Mouse (Mus musculus) v-Abl transformed pro-B cells (cell line): ENCODE data around the gene Rap1b.

Experiments used
- in situ Hi-C, 2 experiments: fragments of 400-800 bp; cut with MboI; formaldehyde crosslinking; loops; one replicate each; pipeline ENCODE4 v1.15.1; 2025; ENCODE audit not compliant: unreplicated experiment in 2 of 2

Rap1b gene

DNA sequence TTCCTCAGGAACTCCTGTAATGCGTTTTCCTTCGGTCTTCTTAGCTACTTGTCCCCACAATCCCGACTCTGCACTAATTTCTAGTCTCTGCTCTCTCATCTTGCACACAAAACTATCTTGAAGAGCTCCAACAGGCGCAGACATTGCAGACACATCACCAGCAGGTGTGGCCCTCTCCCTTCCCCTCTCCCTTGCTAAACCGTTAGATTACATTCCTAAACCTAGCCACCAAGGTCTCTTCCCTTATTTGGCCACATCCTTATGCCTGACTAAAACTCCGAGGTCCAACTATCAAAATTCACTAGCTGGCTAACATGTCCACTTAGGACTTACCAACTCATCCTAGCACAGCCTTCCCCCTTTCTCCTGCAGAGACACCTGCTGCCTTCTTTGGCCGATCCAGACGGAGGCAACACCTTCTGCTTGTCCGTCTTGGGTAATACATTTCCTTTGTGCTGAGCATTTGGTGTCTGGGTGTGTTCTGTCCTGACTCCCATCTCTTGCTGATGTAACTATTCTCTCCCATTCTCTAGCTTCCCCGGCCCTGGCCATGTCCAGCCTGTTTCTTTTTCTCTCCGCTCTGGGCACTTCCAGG, 52.3 kb downstream of the Rap1b start:
- in situ Hi-C loops, result no loop called here

DNA sequence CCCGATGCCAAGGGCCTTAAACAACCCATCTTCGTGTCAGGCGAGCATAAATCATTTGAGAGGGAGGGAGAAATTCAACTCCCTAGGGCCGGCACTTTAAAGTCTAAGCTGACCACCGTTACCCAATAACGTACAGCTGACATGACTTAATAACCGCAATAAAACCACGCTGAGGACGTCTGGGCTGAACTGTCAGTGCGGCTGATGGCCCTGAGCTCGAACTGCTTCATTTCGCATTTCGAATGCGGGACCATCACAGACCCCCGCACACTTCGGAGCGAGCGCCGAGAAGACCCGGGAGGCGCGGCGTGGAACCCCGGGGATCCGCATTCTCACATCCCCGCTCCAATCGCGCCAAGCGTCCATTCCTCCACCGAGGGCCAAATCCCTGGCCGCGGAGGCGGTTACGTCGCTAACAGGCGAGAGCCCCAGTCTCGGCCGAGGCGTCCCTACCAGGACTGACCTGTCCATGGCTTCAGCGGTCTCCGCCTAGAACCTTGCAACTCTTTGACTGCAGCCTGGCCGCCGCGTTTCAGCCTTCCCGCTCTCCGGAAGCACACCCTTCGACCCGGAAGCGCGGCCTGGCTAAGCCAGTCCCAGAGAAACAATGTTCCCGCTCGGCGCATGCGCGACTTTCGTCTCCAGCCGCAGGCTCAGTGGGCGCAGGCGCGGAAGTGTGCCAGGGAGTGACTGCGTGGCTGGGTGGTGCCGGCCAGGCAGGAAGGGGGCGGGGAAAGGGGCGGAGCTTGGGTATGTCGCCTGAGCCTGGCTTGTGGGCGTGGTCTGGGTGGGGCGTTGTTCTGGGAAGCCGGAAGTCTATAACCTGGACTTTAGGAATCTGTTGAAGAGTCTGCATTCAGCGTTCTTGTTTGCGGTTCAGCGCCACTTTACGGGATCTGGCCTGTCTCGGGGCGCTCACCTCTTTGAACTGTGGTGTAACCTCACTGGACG, 53.4 kb downstream of the Rap1b start, which contains the start of gene Nup107:
TSS of gene Nup107 (minus strand) at position 565 of the 951 bp plus-strand sequence.
- in situ Hi-C loops, result no loop called here

DNA sequence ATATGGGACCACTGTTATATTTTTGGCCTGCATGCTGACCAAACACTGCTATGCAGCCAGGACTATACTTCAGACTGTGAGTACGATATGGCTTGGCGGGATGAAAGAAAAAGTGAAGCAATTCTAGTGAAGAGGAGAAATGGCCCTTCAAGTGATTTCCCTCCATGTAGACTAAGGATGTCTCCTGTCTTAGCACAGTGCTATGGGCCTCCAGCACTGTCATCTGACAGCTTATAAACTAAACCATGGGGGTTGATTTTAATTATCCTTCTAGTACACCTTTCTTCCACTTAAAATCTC, 54.7 kb downstream of the Rap1b start:
- in situ Hi-C loops, result no loop called here

DNA sequence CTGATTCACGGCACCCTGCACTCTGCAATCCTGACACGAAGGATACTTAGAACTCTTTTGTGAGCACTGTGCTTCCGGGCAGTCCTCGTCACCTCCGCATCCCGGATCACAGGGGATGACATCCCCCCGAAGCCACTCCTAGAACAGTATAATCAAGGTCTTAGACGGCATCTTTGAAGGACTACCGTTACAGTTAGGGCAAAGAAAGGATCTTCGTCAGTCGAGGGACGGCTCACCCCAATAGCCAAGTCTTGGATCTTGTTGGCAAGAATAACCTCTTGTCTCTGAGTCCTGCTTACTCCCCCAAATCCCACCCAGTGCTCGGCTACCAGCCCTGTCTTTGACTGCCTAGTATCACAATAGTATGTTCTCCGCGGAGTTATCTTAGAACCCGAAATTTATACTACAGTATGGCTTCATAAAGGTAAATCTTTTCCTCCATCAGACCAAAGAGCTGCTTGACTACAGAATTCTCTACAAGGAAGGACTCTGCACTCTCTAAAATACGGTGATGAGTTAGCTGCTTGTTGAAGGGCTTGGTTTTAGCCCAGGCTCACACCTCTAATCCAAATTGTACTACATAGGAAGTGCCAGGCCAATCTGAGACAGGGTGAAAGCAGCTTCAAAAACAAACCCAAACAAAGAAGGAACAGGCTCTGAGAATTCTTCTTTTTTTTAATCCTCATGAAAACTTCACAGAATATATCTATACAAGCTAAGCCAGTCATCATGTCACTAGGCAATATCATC, 55.2 kb downstream of the Rap1b start:
- in situ Hi-C loops, result no loop called here

DNA sequence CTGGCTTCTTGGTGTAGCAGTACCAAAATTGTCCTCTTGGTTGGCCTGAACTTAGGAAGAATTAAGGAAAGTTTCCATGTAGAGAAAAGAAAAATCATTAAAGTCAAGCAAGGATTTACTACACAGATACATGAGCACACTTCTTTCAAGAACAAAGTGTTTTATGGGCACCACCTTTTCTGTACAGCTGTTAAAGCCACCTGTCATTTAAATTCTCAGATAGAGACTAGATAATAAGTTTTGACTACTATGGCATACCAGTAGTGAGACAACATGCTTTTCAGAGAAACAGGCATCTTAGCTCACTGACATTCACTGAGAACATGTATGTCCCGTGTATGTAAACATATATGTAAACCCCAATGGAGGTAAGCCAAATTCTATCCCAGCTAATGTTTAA, 55.8 kb downstream of the Rap1b start:
- in situ Hi-C loops, result no loop called here

DNA sequence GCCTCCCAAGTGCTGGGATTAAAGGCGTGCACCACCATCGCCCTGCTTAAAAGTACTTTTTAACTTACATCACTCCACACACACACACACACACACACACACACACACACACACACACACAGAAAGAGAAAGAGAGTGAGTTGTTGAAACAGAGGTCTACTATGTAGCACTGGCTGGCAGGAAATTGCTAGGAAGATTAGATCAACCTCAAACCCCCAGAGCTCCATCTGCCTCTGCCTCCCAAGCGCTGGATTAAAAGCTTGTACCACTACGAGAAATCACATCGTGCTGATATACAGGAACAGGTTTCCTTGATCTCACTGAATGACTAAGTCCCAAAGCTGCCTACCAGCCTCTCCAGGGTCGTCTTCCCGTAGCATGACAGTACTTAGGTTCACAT, 61.2 kb downstream of the Rap1b start:
- in situ Hi-C loops, result no loop called here

DNA sequence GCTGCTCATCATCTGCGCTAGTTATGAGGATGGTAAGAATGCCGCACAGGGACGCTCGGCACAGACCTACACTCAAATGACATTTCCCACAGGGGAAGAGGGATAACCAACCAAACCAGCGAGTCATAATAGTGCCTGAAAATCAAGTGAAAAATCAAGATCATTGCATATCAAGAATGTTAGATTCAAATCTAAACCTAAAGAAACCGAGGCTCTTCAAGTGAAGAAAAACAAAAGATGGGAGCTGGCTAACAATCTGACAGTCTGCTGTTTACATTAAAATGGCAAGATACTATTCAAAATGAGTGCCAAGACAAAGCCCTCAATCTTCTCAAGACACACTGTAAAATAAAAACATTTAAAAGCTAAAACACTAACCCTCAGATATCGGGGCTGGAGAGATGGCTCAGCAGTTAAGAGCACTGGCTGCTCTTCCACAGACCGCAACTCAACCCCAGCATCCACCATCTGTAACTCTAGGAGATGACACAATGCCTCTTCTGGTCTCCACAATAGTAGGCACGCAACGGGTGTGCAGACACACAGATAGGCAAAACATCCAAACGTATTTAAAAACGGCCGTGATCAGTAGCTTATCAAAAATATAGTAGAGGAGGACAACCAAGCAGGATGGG, 61.9 kb downstream of the Rap1b start:
- in situ Hi-C loops, result no loop called here

DNA sequence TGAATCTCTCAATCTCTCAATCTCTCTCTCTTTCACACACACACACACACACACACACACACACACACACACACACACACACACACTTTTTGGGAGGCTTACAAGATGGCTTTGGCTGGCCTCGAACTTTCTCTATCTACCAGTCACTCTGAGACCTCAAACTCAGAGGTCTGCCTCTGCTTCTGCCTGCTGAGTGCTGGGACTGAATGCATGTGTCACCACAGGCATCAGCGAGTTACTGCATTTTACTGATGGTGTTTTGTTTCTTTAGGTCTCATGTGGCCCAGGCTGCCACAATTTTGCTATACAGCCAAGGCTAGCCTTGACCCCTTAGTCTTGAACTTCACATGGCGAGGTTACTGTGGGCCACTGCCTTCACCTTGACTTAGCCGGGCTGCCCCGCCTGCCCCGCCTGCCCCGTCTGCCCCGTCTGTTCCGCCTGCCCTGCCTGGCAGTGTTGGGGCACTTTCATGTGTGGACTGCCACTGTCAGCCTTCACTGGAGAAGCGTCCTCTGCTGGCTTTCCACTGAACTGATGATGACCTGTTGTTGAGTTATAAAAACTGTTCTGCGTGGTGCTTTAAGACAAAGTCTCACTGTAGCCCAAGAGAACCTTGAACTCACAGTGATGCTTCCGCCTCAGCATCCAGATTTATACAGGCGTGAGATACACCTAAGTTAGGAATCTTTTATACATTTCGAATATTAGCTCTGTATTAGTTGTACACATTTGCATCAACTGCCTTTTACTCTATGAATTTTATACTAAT, 63.2 kb downstream of the Rap1b start:
- in situ Hi-C loops, result no loop called here

DNA sequence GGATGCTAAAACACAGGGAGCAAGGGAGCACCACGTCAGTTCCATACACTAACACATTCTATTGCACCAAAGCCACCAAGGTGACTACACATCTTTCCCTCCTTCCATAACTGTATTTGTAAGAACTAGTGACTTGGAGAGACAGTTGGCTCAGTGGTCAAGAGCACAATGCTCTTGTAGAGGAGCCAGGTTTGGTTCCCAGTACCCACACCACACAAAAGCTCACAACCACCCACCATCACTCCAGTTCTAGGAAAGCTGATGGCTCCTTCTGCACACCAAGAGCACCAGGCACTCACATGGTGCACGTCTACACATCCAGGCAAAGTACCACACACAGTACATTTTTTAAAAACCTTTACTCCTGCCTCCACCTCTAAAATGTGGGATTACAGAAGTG, 63.8 kb downstream of the Rap1b start:
- in situ Hi-C loops, result no loop called here

DNA sequence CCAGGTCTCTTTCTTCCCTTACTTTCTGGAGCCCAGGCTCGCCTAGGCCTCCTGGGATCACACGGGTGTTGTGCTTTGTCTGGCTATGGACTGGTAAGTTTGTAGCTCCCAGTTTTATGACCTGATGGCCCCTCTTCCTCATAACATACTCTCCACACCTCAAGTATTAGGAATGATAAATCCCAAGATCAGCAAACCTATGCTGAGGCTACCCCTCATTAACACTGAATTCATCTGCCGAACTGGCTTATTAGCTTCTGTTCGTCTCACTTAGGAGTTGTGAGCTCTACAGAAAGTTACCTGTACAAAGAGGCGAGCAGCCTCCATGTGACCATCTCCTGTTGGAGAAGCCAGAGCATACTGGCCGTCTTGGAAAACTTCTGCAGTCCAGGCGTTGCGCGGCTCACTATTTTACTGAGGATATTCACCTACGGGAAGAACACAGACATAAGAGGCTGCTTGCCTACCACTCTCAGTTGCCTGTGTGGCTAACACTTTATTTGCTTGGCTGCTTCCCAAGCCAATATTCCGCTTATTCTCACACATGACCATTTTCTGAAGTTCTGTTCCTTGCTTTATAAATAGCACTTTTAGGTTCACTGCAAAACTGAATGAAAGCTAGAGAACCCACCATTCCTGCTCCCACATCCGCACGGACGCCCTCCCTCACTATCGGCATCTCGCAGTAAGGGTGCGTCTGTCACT, 64.7 kb downstream of the Rap1b start:
- in situ Hi-C loops, result no loop called here

DNA sequence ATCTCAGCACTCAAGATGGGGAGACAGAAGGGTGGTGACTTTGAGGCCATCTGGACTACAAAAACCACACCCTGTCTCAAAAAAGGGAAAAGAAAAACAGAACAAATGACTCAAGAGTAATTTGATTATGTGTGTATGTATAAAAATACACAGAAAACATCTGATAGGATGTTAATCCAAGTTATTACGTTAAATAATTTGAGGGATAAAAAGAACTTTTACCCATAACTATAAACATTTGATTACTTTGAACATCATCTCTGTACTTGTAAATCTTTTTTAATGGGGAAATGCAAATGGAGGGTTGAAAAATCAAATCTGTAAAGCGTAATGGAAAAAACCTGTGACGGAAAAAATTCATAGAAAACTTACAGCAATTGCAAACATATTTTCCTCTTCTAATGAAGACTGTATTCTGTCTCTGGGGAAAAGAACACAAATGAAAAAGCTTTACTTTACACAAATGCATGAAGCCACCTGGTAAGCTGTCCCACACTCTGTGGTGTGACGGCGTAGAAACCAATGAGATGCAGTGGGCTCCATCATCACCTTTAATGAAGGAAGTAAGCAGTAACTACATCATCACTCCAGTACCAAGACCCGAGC, 65.4 kb downstream of the Rap1b start:
- in situ Hi-C loops, result no loop called here

DNA sequence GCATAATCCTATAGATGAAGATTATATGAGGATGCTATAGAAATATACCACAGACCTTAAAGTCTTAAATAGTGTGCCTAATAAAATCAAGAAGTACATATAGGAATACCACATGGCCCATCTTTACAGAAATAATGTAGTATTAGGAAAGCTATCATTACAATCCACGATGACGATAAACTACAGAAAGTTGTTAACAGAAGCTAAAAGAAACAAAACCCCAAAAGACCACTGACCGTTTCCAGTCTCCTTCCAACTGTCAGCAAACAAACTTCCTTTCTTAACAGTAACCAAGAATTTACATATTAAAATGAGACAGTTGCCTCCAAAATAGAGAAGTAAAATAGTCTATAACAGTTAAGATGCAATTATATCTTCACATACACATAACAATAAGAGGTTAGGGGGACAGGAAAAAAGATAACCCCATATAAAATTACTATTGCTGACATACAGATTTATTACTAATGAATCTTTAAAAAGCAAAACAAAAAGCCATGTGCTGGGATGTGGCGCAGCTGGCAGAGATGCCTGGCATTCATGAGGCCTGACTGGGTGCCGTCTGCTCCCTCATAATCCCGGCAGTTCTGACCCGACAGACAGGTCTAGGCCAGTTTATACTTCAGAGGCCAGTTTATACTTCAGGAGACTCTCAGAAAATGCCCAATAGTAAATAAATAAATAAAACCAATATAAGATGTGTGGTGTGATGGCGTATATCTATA, 66.1 kb downstream of the Rap1b start:
- in situ Hi-C loops, result no loop called here

DNA sequence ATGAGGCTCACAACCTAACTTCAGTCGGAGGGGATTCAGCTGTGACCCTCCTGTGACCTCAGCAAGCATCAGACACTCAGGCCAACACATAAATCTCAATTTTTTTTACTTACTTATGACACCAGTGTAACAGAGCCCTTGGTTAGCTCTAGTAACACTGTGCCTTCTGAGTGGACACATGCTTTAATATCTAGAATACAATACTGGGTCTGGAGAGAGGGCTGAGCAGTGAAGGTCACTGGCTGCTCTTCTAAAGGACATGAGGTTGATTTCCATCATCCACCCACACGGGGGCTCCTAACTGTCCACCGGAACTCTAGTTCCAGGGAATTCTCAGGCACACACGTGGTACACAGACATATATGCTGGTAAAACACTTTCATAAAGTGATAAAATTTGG, 66.9 kb downstream of the Rap1b start:
- in situ Hi-C loops, result no loop called here

DNA sequence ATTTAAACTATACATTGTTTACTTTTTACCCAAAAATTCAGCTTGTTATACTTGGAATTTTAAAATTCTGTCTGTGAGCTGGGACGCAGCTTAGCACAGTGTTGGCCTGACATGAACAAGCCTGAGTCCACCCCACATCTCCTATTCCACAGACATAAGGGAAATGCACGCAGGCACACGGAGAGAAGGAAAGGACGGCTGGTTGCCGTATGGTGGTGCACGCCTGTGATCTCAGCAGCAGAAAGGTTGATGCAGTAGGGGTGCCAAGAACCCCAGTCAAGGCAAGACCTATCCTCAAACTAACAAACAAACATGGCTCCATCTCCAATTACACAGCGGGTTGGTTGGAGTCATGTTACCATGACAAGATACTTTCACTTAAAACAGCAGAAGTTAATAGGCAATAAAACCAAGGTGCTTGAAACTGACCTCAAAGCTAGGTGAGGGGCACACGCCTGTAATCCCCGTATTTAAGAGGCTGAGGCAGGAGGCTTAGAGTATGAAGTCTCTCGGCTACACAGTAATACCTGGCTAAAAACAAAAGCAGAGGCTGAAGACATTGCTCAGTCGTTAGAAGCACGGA, 67.4 kb downstream of the Rap1b start:
- in situ Hi-C loops, result no loop called here

DNA sequence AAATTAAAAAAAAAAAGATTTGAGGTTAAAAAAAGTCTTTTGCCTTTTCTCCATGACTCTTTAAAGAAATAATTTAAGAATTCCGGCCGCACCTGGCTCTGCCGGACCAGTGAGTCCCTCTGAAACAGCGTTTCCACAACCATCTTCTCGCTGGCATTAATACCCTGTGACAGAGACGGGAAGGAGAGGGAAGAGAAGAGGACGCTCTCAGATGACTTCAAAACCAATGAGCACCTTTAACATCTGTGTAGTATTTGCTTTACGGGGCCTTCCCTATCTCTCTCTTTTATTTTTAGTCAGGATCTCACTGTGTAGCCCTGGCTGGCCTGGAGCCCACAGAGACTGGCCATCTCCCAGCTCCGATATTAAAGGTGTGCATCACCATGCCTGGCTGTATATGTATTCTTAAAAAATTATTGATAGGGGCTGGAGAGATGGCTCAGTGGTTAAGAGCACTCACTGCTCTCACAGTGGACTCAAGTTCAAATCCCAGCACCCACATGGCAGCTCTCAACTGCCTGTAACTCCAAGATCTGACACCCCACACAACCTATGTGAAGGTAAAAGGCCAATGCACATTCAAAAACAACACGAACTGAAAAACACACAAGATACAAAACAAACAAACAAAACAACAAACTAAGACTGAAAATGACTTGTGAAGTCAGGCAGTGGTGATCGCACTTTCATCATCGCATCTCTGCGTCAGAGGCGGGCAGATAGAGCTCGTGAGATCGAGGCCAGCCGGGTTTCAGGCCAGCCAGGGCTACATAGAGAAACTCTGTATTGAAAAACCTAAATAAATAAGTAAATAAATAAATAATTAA, 68.1 kb downstream of the Rap1b start:
- in situ Hi-C loops, result no loop called here

DNA sequence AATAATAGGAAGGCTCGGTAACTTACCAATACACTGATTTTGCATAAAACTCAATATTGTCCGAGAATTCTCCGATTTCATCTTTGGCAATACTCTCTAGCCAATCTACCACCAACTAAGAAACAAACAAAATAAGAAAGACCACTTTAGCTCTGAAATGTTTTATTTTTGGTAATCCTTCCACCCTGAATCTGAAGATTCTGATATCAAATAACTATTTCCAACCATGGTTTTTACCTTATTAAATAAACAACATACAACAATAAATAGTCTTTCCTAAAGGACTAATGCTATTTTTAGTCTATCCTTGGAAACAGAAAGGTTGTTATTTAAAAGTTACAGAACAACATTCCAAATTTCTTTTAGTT, 68.7 kb downstream of the Rap1b start:
- in situ Hi-C loops, result no loop called here

DNA sequence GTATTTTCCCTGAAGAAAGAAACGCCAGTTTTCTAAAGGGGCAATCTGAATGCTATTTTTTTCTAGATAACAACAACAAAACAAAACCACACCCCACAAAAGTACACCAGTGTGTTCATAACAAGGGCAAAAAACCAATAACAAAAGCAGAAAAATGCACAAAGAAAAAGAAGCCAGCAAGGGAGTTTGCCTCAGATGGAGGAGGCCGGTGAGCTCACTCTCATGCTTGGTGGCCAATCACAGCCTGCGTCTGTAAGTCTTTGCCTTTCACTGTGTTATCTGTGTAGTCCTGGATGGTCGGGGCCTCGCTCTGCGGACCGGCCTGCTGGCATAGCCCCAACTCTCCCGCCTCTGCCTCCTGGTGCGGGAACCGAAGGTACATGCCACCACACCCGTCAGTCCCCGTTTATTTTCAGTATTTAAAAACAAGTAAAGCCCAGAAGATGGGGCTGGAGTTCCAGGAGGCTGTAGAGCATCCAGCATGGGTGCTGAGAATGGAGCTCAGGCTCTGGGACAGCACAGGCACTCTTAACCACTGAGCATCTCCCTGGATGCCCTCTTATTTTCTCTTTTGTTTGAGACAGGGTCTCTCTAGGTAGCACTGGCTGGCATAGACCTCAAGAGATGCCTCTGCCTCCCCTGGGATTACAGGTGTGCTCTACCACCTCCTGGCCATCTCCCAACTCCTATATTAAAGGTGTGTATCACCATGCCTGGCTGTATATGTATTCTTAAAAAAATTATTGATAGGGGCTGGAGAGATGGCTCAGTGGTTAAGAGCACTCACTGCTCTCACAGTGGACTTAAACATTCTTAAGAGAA, 69.3 kb downstream of the Rap1b start:
- in situ Hi-C loops, result no loop called here
